Mouse (Mus musculus): ENCODE measurements at regions not wholly inside any gene's neighbourhood (a gene's known extent, or its start where the extent isn't known, plus 50 kb on each side); places are given as distances from the start of the nearest gene placed in this dataset.

DNA sequence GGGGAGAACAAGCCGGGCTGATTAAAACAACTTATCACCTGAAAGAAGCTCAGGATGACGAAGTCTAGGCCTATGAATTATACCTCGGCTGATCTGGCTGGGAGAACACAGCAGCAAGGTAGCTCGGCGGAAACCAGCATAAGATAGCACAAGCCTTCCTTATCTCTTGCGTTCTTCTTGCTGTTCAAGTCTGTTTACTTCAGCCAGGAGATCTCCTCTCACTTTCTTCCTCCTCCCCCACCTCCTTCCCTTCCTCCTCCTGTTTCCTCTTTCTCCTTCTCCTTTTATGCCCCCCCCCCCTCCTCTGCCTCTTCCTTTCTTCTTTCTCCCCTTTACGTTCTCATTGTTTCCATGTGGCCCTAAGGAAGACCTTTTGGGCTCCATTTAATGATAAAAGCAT is 168.2 kb downstream of the Adra2a start:
- no peak for ATAC-seq (ENCODE audit: insufficient number of reproducible peaks, low FRiP score, low TSS enrichment)

DNA sequence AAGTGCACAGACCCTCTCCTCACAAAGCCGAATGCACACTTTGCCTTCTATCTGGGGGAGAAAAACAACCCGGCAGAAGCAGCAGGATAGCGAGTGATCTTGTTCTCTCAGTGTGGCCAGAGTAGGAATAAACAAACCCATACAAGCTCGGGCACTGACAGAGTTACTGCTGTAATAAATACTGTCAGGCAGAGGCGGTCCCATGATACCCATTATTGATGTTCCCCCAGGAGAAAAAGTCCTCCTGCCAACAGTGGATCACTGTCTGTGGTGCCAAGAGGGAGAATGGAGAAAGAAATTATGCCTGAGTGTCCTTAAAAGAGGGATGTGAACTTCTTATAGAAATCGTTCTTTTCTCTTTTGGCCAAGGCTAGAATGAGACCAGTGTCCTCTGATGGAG is 200.2 kb downstream of the Adra2a start:
- ATAC-seq (ENCODE audit: insufficient number of reproducible peaks, low FRiP score, low TSS enrichment) = no peak

DNA sequence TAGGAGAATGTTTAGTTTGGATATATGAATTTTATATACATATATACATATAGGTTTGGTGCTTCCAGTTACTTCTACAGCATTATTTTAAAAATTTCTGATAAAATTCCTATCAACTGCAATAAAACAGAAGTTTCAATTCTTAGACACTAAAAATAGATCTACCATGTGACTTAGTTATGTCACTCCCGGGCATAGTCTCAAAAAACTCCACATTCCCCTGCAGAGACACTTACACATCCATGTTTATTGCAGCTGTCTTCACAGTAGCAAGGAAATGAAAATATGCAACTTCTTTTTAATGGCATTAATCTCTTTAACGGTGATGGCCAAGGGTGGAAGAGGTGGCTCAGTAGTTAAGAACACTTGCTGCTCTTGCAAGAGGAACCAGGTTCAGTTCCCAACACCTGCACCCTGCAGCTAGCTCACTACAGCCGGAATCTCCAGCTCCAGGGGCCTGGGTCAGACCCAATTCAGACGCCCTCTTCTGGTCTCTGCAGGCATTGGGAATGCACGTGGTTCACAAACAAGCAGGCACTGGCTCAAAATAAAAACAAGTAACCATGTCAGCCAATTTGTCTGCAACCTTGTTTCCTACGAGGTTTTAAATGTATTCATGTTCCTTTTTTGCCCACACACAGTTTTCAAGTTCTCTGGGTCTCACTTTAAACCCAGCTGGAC is 204.4 kb downstream of the Adra2a start:
- ATAC-seq (ENCODE audit: insufficient number of reproducible peaks, low FRiP score, low TSS enrichment) = no peak

DNA sequence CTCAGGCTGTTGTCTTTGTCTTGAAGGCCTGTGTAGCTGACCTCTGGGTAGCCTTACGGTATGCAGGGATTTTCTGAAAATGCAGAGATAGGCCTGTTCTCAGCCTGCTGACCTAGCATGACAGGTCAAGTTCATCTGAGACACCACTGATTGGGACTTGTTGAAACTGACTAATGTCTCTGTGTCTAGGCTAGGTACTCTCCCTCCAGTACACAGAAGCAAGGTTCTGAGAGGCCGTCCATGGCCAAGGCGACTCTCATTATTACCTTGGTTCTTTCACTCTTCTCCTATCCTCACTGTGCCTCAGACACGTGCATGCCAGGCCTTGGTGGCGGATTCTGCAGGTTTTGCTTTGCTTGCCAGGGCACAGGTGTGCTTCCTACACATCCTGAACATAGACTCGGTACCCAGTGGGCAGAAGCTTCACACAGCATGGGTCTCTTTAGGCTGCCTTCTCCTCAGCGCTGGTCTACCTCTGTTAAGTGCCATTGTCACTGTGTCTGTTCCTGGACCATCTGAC is 208.3 kb downstream of the Adra2a start:
- no peak for ATAC-seq (ENCODE audit: insufficient number of reproducible peaks, low FRiP score, low TSS enrichment)

DNA sequence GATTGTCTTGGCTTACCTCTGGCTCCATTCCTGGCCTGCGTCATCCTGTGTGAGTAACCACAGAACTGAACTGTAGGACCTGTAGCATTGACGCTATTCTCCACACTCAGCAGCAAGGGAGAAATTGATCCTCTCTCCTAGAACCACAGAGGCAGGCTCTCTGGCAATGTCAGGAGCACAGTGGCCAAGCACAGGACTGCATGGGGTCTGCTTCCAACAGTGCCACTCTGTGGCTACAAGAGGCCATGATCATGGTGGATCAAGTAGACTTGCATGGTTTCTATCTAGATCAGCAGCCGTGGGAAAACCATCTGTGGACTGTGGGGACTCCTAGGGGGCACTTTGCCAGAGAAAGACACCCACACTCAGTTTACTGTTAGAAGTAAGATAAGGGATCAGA is 213.9 kb downstream of the Adra2a start:
- ATAC-seq (ENCODE audit: insufficient number of reproducible peaks, low FRiP score, low TSS enrichment) = no peak

DNA sequence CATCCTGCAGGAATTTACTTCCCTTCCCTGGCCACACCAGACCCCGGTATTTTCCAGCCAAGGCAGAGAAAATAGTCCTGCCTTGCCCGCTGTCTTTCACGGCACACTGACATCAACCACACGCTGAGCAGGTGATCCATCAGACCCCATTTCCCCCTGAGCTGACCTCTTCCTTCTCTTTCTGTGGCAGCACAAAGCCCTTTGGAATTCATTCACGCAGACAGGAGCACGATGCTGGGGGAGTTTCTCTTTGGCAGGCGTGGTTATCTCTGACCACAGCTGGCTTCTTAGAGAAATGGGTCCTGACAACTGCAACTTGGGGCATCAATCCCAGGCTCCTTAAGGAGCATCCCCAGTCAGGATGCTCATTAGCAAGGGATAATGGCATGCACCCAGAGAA is 215.2 kb downstream of the Adra2a start:
- ATAC-seq (ENCODE audit: insufficient number of reproducible peaks, low FRiP score, low TSS enrichment) = no peak

DNA sequence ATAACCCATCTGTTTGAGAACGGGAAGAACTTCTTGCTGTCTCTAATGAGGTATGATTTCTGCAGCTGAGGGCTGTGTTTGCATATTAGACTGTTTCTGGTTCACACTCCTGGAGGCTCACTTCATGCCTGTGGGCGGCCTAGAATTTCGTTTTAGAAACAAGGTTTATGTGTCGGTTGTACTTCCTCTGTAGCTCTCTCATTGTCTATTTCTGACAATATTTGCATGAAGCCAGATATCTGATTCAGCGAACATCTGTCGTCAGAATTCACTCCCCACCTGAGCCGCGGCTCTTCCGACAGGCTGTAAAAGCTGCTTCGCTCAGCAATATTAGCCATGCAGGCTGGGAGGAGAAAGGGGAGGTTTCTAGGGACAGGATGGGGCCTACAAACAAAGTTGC is 233.4 kb downstream of the Adra2a start:
- no peak for ATAC-seq (ENCODE audit: insufficient number of reproducible peaks, low FRiP score, low TSS enrichment)

DNA sequence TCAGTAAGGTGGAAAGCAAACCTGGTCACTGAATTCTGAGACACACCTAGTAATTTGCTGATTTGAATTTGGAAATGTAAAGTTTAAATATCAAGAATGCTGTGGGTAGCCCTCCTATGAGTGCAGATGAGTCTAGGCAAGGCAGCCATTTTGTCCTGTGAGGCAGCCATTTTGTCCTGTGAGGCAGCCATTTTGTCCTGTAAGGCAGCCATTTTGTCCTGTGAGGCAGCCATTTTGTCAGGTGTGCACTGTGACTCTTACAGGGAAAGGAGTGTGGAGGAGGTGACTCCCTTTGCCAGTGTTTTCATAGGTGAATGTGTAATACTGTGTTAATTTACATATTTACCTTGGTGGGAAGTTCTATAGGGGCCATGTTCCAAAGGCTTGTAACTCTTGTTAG is 241.5 kb downstream of the Adra2a start:
- ATAC-seq (ENCODE audit: insufficient number of reproducible peaks, low FRiP score, low TSS enrichment) = no peak

DNA sequence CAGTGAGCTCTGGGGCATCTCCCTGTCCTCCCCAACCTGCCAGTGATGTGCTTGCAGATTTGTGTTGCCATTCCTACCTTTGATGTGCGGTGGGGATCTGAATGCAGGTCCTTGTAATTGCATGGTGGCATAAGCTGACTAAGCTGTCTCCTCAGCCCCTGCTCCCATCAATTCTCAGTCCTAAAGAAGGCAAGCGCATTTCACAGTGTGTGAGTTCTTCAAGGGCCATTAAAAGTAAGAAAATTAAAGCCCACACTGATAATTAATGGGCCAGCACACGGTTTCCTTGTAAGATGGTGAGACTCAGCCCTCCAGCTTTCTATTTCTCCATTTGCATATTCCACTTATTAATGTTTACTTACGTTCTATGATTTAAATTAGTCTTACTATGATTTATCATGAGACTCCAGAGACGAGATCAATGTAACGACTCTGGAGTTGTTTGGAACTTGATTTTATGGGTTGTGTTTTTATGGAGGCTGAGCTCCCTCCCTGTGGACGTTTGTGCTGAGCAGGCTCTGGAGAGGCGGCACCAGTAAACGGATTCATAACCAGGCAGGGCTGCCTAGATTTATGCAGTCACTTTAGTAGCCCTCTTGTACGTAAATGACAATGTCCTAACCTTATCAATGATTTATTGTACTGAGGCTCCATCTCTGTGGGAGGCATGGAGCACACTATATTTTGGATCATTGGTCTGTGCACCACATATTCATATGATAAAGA is 253.9 kb downstream of the Adra2a start:
- ATAC-seq (ENCODE audit: insufficient number of reproducible peaks, low FRiP score, low TSS enrichment) = no peak

DNA sequence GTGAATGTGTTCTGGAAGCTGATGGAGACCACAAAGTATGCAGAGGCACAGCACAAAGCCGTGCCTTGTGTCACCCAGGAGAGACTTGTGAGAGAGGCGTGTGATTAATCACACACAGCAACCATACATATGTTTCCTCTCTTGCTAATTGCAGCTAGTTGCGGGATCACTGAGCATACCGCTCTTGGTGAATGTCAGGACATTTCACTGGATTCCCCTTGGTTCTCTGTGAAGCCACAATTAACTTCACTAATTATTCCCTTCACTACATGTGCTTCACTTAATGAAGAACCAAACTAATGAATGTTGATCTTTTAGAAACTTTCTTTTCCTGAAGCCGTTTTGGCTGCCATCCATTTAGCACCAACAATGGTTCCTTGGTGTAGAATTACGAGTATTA is 267.3 kb downstream of the Adra2a start:
- no peak for ATAC-seq (ENCODE audit: insufficient number of reproducible peaks, low FRiP score, low TSS enrichment)

DNA sequence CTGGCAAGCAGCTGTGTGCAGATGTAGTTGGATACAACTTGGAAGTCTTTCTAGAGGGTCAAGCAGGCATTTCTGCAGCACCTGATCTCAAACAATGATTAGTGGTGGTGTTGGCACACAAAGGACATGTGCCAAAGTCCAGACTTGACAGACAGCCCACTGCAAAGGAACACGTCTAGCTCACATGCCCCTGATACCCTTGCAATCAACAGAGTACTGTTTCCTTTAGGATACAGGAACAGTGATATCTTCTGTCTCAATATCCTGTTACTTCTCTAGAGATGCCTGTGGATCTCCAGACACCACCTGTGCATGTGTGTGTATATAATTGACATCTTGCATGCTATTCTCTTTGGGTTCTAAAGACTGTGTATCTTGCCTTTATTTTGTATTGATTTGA is 267.8 kb downstream of the Adra2a start:
- no peak for ATAC-seq (ENCODE audit: insufficient number of reproducible peaks, low FRiP score, low TSS enrichment)

DNA sequence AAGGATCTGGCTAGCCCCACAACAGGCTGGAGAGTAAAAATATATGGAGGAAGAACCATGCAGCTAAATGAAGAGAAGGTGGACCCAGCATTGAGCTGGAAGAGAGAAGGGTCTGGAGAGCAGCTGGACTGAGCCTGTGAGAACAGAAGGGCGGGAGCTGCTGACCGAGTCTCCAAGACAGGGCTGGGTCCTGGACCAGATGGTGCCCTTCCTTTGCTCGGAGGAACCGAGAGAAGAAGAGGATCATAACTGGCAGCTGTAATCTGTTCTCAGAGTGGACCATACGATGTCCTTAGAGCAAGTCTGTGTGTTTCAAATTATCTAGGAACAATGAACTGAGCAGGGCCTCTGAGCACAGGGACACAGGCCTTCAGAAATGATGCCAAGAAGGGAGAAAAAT is 279.3 kb downstream of the Adra2a start:
- no peak for ATAC-seq (ENCODE audit: insufficient number of reproducible peaks, low FRiP score, low TSS enrichment)

DNA sequence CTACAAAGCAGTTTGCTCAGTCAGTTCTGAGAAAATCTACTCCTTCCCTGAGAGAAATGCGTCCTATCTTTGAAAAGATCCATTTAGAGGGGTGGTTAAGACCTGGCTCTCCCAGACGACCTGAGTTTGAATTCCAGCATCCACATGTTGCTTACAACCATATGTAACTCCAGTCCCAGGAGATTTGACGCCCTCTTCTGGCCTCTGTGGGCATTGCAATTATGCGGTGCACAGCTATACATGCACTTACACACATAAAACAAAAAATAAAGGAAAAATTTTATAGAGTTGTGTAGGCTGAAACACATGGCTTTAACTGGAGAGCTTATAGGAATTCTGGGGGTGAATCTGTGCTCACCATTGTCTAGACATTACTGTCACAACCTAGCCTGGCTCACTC is 281.0 kb downstream of the Adra2a start:
- ATAC-seq (ENCODE audit: insufficient number of reproducible peaks, low FRiP score, low TSS enrichment) = no peak

DNA sequence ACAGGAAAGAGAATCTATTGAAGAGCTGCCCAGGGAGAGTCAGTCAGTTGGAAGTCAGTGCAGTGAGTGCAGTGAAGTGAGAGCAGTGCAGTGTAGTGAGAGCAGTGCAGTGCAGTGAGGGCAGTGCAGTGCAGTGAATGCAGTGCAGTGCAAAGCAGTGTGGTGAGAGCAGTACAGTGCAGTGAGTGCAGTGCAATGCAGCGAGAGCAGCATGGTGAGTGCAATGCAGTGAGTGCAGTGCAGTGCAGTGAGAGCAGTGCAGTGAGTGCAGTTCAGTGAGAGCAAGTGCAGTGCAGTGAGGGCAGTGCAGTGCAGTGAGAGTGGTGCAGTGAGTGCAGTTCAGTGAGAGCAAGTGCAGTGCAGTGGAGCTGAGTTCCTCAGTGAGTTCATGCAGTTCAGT is 288.2 kb downstream of the Adra2a start:
- no peak for ATAC-seq (ENCODE audit: insufficient number of reproducible peaks, low FRiP score, low TSS enrichment)

DNA sequence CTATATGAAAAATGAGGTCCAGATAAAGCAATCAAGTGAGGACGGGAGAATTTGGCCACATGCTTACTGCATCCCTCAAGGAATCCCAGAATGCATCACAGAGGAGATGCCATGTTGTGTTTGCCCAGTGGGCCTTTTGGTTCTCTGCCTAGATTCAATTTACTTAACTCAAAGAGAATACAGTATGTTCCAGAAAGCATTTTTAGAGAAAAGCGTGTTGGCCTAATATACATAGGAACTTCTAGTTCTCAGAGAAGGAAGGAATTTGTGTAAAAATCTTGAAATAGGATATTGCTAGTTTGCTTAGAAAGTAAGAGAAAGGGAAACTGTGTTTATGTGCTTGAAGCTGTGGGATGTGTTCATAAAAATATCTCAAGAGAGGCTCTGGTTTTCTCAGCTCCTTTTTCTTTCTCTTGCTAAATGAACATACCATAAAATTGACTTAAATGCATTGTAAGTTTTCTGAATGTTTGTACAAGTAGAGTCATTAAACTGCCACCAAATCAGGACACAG is 296.9 kb downstream of the Adra2a start:
- no peak for ATAC-seq (ENCODE audit: insufficient number of reproducible peaks, low FRiP score, low TSS enrichment)

DNA sequence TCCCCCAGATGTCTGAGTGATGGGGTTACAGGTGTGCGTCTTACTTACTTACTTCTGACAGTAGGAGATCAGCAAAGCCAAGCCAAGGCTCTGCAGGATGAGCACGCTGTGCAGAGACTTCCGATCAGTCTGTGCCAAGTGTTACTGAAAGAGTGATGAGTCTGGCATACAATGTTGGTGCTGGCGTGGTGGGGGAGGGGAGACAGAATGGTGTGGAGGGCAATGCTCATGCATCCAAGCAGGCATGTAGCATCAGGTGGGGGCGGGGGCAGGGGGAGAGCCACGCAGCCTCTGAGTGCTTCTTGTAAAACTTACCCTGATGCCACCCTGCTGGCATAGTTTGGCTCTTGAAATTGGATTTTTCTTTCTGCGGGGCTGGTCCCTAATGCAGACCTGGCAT is 315.8 kb downstream of the Adra2a start:
- no peak for ATAC-seq (ENCODE audit: insufficient number of reproducible peaks, low FRiP score, low TSS enrichment)

DNA sequence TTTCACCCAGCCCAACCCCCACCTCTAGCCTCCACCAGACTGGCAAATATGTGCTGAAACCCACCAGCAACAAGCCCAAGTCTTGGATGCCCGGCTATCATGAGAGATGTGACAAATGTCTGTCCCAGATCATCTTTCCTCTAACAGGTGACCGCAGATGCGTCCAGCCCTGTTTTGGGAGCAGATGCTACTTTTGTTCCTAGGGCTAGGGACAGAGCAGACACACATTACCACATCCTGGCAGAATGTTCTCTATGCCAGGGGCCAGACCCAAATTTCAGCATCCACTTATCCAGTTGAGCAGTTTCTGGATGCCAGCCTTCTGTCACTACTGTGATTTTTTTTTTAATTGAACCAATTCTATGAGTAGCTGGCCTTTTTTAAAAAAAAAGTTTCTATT is 316.7 kb downstream of the Adra2a start:
- ATAC-seq (ENCODE audit: insufficient number of reproducible peaks, low FRiP score, low TSS enrichment) = no peak

DNA sequence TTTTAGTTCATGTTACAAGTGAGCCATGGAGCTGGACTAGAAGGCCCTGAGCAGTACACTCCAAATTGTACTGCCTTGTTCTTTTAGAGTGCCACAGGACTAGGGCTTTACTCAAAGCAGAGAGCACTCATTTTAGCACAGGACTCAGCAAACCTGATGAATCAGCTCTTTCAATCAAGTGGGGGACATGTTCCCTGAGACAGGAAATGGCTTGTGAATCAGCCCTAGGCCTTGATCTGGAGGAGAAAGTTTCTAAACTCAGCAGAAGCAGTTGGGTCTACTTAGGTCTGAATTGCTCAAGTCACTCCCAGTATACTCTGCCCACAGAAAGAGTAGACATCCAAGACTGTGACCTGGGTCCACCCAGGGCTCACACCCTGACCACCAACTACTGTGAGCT is 341.1 kb downstream of the Adra2a start:
- no peak for ATAC-seq (ENCODE audit: insufficient number of reproducible peaks, low FRiP score, low TSS enrichment)

DNA sequence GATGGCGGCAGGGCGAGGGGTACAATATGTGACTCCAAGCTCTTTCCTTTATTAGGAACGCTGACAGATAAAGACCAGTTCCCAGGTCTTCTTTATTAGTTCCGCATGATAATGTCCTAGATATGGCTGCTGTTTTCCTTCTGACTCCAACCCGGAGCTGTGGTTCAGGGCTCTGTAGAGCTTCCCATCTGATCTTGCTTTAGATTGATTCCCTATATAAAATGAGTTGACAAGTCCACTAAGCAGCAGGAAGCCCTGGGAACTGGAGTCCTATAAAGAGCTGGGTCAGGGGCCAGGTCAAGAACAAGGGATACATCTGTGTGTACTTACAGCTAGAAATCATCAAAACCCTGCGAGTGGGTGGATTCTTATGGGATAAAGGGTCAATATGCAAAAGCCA is 347.5 kb downstream of the Adra2a start:
- ATAC-seq (ENCODE audit: insufficient number of reproducible peaks, low FRiP score, low TSS enrichment) = no peak

DNA sequence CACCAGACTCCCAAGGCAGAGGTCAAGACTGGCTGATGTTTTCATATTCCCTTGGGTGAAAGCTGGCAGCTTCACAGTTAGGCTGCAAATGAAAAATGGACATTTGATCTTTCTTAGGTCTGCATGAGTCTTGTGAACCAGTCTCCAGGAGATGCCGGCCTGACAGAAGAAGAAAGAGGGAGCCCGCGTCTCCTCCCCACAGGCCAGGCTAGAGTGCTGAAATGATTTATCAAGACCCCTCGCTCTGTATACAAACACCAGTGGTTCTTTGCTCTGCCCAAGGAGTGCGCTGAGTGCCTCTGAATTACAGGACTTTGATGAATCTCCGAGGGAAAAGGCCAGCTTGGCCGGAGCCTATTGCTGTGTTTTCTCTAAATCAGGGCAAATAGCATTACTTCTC is 355.7 kb downstream of the Adra2a start:
- no peak for ATAC-seq (ENCODE audit: insufficient number of reproducible peaks, low FRiP score, low TSS enrichment)

DNA sequence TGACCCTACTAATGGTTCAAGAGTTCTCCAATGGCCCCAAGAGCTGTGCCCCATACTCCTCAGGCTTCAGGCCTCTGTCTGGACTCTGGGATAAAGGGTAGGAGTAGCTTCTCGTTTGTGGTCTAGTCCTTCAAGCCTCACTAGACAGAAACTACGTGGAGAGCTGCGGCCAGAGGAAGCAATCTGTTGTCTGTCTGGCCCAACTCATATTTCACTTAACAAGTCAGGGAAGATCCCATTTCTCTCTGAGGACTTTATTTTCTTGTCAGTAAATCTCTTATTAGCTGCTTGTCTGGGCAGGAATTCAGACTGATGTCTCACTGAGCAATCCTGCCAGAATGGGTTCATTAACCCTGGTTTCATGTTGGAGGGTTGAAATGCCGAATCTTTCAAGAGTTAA is 364.0 kb downstream of the Adra2a start:
- no peak for ATAC-seq (ENCODE audit: insufficient number of reproducible peaks, low FRiP score, low TSS enrichment)

DNA sequence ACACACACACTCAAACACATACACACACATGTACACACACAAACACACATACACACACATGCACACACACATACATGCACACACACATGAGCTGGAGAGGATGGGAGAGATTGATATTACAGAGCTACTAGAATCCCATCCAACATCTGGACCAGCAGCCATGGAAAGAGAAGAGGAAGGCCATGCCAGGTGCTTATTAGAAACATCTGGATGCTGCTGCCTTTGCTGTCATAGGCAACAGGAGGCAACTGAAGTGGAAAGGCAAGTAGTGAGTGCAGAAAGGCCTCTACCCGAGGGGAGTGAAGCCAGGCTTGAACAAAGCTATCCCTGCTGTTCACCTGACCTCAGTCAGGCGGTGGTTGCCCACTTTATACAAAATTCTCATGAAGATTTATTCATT is 385.1 kb downstream of the Adra2a start:
- no peak for ATAC-seq (ENCODE audit: insufficient number of reproducible peaks, low FRiP score, low TSS enrichment)

Measured in cerebellum, adult (tissue).